Mouse (Mus musculus): ENCODE data around the gene Tprn. TPM values are rescaled to one million over a fixed set of nuclear protein-coding genes. Genes with fewer than 3 reads are reported as not detected.

Tprn gene
- polyA plus RNA-seq, 1 experiment from 2014 or later = 5.3 TPM

GRCm38 (mm10) chr2:25233421-25233820 lies 29.0 kb upstream of the Tprn start:
- H3K27ac ChIP-seq (ENCODE audit: low read depth) = no peak overlapping the region
- 34% methylated on average over 4 of the region's 4 CpGs for WGBS (ENCODE audit: insufficient replicate concordance)
- no peak overlapping the region for H3K9ac ChIP-seq (replicated peaks)

DNA sequence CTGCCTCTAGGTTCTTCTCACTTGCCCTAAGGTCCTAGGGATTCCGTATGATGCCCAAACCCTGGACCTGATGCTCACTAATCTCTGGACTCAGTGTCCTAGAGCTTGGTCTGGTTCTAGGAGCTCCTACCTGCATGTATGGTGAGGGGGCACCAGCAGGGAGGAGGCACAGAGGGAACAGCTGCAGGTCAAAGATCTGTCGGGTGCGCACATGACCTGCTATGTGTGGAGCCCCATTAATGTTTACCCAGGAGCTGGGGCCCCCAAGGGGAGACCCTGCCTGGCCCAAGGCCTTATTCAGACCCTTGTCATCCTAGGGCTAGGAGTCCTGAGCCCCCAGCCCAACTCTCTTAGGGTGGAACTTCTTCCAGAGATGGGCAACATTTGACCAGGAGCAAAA lies 28.4 kb upstream of the Tprn start, which contains the start of gene Slc34a3:
TSS of gene Slc34a3 (minus strand) at position 315 of the 400 bp plus-strand sequence.
- H3K9me3 ChIP-seq (ENCODE audit: low read length) = no peaks in the 10 kb centered on the region
- 60% methylated on average over 3 of the region's 3 CpGs for WGBS (ENCODE audit: insufficient replicate concordance)
- no peak for TF ChIP-seq CTCF (IDR thresholded peaks at IDR 0.05; ENCODE audit: low read depth)
- no peak for TF ChIP-seq EP300 (IDR thresholded peaks at IDR 0.05; ENCODE audit: low read depth)
- H3K27me3 ChIP-seq (ENCODE audit: insufficient read depth, low read length) = no peaks in the 10 kb centered on the region
- DNase-seq (no peak), ATAC-seq (no peak)
- peaks cover under 1% of the 10 kb centered on the region; the same call in 1 of the 2 replicates for H3K4me1 ChIP-seq (ENCODE audit: insufficient read depth)
- no peak within 1 kb of the TSS for H3K9ac ChIP-seq (replicated peaks)
- no peak within 1 kb of the TSS for H3K27ac ChIP-seq (ENCODE audit: low read depth)
- no peak within 1 kb of the TSS for H3K4me2 ChIP-seq (ENCODE audit: low read depth, low read length)
- H3K36me3 ChIP-seq (replicated peaks; ENCODE audit: insufficient read depth, low read length) = no peaks in the 10 kb centered on the region
- H3K4me3 ChIP-seq (ENCODE audit: low read depth, low read length) = no peak within 1 kb of the TSS

More at GRCm38 (mm10) chr2:25233421-25233820, 29.0 kb upstream of the Tprn start:
- no peaks in the 10 kb centered on the region for H3K9me3 ChIP-seq (ENCODE audit: low read length)
- no peak overlapping the region for H3K4me2 ChIP-seq (ENCODE audit: low read depth, low read length)
- H3K4me3 ChIP-seq (ENCODE audit: low read depth, low read length) = no peak overlapping the region
- H3K4me1 ChIP-seq (ENCODE audit: insufficient read depth) = peaks cover 4% of the 10 kb centered on the region
- no peak for TF ChIP-seq CTCF (IDR thresholded peaks at IDR 0.05; ENCODE audit: low read depth)
- no peak for TF ChIP-seq EP300 (IDR thresholded peaks at IDR 0.05; ENCODE audit: low read depth)
- H3K27me3 ChIP-seq (ENCODE audit: insufficient read depth, low read length) = no peaks in the 10 kb centered on the region
- peak; percentile 33 for DNase-seq
- ATAC-seq = no peak
- H3K36me3 ChIP-seq (replicated peaks; ENCODE audit: insufficient read depth, low read length) = no peaks in the 10 kb centered on the region

DNA sequence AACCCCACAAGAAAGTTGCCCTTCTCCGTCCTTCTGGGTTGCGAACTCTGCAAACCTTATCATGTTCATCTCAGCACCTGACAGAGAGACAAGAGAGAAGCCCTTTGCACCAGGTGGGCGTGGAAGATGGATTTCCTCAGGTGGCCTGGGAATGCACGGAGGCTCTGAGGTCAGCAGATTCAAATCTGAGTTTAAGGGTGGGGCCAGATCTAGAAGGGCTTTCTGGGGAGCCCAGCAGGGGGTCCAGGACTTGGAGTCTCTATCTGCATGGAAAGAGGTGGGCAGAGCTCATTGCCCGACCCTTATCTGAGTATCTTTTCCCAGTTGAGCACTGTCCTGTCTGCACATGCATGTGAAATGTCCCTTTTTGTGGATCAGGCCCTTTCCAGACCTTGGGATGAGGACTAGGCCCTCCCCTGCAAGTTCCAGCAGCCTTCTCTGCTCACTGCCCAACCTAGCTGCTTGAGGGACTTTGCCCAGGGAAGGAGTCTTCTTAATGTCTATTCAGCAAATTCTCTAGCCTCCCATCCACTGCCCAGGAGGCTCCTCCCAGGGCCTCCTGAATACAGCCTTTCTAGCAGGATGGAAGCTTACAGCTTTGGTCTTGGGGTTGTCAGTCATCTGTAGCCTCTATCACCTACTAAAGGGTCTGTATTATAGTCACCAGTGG lies 27.7 kb upstream of the Tprn start:
- H3K36me3 ChIP-seq (replicated peaks; ENCODE audit: insufficient read depth, low read length) = no peaks in the 10 kb centered on the region
- no peaks in the 10 kb centered on the region; the same call in 1 of the 2 replicates for H3K4me1 ChIP-seq (ENCODE audit: insufficient read depth)
- H3K4me3 ChIP-seq (ENCODE audit: low read depth, low read length) = no peak overlapping the region
- 64% methylated on average over 5 of the region's 5 CpGs for WGBS (ENCODE audit: insufficient replicate concordance)
- H3K27me3 ChIP-seq (ENCODE audit: insufficient read depth, low read length) = no peaks in the 10 kb centered on the region
- no peak overlapping the region for H3K27ac ChIP-seq (ENCODE audit: low read depth)
- ATAC-seq (no peak), DNase-seq (no peak)
- TF ChIP-seq CTCF (IDR thresholded peaks at IDR 0.05; ENCODE audit: low read depth) (no peak), EP300 (IDR thresholded peaks at IDR 0.05; ENCODE audit: low read depth) (no peak)
- H3K9me3 ChIP-seq (ENCODE audit: low read length) = no peaks in the 10 kb centered on the region
- H3K9ac ChIP-seq (replicated peaks) = no peak overlapping the region
- H3K4me2 ChIP-seq (ENCODE audit: low read depth, low read length) = no peak overlapping the region

DNA sequence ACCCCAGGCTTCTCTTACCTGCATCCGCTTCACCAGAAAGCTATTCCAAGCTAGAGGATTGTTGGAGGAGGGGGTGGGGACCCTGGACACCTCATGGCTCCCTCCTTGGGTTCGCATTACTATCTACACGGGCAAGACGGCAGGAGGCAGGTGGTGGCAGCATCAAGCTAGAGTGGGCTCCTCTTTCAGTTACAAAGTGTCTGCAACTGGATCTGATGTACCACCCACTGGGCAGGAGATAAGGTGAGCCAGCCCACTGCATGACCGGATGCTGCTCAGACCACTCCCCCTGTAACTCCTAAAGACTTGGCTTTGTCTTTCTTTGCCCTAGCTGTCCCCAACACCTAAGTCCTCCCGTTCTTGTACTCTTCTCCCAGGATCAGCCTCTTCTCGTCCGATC lies 25.8 kb upstream of the Tprn start, which contains the start of gene Rnf224:
TSS of gene Rnf224 (minus strand) at position 174 of the 400 bp plus-strand sequence.
- no peak within 1 kb of the TSS for H3K27ac ChIP-seq (ENCODE audit: low read depth)
- no peak within 1 kb of the TSS for H3K9ac ChIP-seq (replicated peaks)
- no peak within 1 kb of the TSS for H3K4me2 ChIP-seq (ENCODE audit: low read depth, low read length)
- H3K4me3 ChIP-seq (ENCODE audit: low read depth, low read length) = no peak within 1 kb of the TSS
- no peak for ATAC-seq
- H3K36me3 ChIP-seq (replicated peaks; ENCODE audit: insufficient read depth, low read length) = no peaks in the 10 kb centered on the region
- WGBS (ENCODE audit: insufficient replicate concordance) = 39% methylated on average over 8 of the region's 8 CpGs
- peaks cover 8% of the 10 kb centered on the region for H3K27me3 ChIP-seq (ENCODE audit: insufficient read depth, low read length)
- no peaks in the 10 kb centered on the region for H3K9me3 ChIP-seq (ENCODE audit: low read length)
- no peak for TF ChIP-seq EP300 (IDR thresholded peaks at IDR 0.05; ENCODE audit: low read depth)
- TF ChIP-seq CTCF (IDR thresholded peaks at IDR 0.05; ENCODE audit: low read depth) = no peak
- peaks cover 14% of the 10 kb centered on the region for H3K4me1 ChIP-seq (ENCODE audit: insufficient read depth)
- no peak for DNase-seq

- ATAC-seq (no peak), DNase-seq (no peak)
- Histone ChIP-seq H3K27me3 (ENCODE audit: insufficient read depth, low read length) (peaks cover 16% of the 10 kb centered on the region), H3K9ac (replicated peaks) (no peak overlapping the region), H3K36me3 (replicated peaks; ENCODE audit: insufficient read depth, low read length) (no peaks in the 10 kb centered on the region), H3K4me1 (ENCODE audit: insufficient read depth) (peaks cover 22% of the 10 kb centered on the region), H3K4me3 (ENCODE audit: low read depth, low read length) (no peak overlapping the region), H3K9me3 (ENCODE audit: low read length) (no peaks in the 10 kb centered on the region), H3K27ac (ENCODE audit: low read depth) (no peak overlapping the region), H3K4me2 (ENCODE audit: low read depth, low read length) (no peak overlapping the region)
- no peak for TF ChIP-seq CTCF (IDR thresholded peaks at IDR 0.05; ENCODE audit: low read depth)
- TF ChIP-seq EP300 (IDR thresholded peaks at IDR 0.05; ENCODE audit: low read depth) = no peak
- WGBS (ENCODE audit: insufficient replicate concordance) = 64% methylated on average over 4 of the region's 4 CpGs
Observed at GRCm38 (mm10) chr2:25237522-25237921, 24.9 kb upstream of the Tprn start.

DNA sequence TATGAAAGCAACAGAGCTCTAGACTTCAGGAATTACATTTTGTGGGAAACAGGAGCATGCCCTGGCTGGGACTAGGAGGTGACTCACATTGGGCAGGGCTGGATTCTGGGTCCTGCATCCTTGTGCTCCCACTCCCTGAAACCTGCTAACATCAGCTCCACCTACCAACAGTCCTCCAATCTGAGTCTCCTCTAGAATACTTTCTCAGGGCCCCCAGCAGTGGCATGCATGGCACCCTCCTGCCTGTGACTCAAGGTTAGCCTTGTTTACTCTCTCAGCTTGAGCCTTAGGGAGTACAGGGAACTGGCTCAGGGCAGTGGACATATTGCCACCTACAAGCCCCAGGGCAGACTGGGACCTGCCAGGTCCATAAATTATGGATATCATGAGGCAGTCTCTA lies 24.3 kb upstream of the Tprn start:
- Histone ChIP-seq H3K36me3 (replicated peaks; ENCODE audit: insufficient read depth, low read length) (no peaks in the 10 kb centered on the region), H3K9ac (replicated peaks) (no peak overlapping the region), H3K4me2 (ENCODE audit: low read depth, low read length) (no peak overlapping the region), H3K27ac (ENCODE audit: low read depth) (no peak overlapping the region), H3K9me3 (ENCODE audit: low read length) (no peaks in the 10 kb centered on the region), H3K4me3 (ENCODE audit: low read depth, low read length) (no peak overlapping the region), H3K4me1 (ENCODE audit: insufficient read depth) (peaks cover 23% of the 10 kb centered on the region), H3K27me3 (ENCODE audit: insufficient read depth, low read length) (peaks cover 22% of the 10 kb centered on the region)
- DNase-seq (no peak), ATAC-seq (no peak)
- TF ChIP-seq EP300 (IDR thresholded peaks at IDR 0.05; ENCODE audit: low read depth) (no peak), CTCF (IDR thresholded peaks at IDR 0.05; ENCODE audit: low read depth) (no peak)
